Mouse (Mus musculus): ENCODE data around the gene Caln1. TPM values are rescaled to one million over a fixed set of nuclear protein-coding genes. Genes with fewer than 3 reads are reported as not detected.

Caln1 gene
- polyA plus RNA-seq, 1 experiment from 2014 or later: 30.3 TPM

GRCm38 (mm10) chr5:130811266-130811665, 442.0 kb downstream of the Caln1 start:
- Histone ChIP-seq H3K27ac (ENCODE audit: low read depth, low read length) (no peak overlapping the region), H3K27me3 (ENCODE audit: control insufficient read depth, insufficient read depth, low read length) (no peaks in the 10 kb centered on the region), H3K9ac (replicated peaks; ENCODE audit: low read depth, low read length) (no peak overlapping the region), H3K4me3 (ENCODE audit: low read depth, low read length) (no peak overlapping the region), H3K36me3 (ENCODE audit: control insufficient read depth, insufficient read depth, low read length) (no peaks in the 10 kb centered on the region), H3K4me2 (ENCODE audit: low read depth, low read length) (no peak overlapping the region), H3K4me1 (ENCODE audit: control insufficient read depth, insufficient read depth, low read length) (no peaks in the 10 kb centered on the region), H3K9me3 (ENCODE audit: control insufficient read depth, low read length) (no peaks in the 10 kb centered on the region)
- 44% methylated on average over 3 of the region's 3 CpGs for WGBS
- no peak for ATAC-seq (ENCODE audit: low read depth)

- Histone ChIP-seq H3K4me1 (ENCODE audit: control insufficient read depth, insufficient read depth, low read length) (no peaks in the 10 kb centered on the region), H3K9me3 (ENCODE audit: control insufficient read depth, low read length) (no peaks in the 10 kb centered on the region), H3K9ac (replicated peaks; ENCODE audit: low read depth, low read length) (no peak overlapping the region), H3K36me3 (ENCODE audit: control insufficient read depth, insufficient read depth, low read length) (no peaks in the 10 kb centered on the region), H3K4me2 (ENCODE audit: low read depth, low read length) (no peak overlapping the region), H3K27me3 (ENCODE audit: control insufficient read depth, insufficient read depth, low read length) (no peaks in the 10 kb centered on the region), H3K4me3 (ENCODE audit: low read depth, low read length) (no peak overlapping the region), H3K27ac (ENCODE audit: low read depth, low read length) (no peak overlapping the region)
- ATAC-seq (ENCODE audit: low read depth): no peak
- WGBS: 93% methylated on average over 3 of the region's 3 CpGs
These were observed 442.7 kb downstream of the Caln1 start for GRCm38 (mm10) chr5:130811966-130812365.

- no peak overlapping the region for H3K27ac ChIP-seq (ENCODE audit: low read depth, low read length)
- H3K4me2 ChIP-seq (ENCODE audit: low read depth, low read length): no peak overlapping the region
- WGBS: 96% methylated on average over 8 of the region's 8 CpGs
- no peak for ATAC-seq (ENCODE audit: low read depth)
- H3K27me3 ChIP-seq (ENCODE audit: control insufficient read depth, insufficient read depth, low read length): no peaks in the 10 kb centered on the region
- no peak overlapping the region for H3K9ac ChIP-seq (replicated peaks; ENCODE audit: low read depth, low read length)
- H3K4me1 ChIP-seq (ENCODE audit: control insufficient read depth, insufficient read depth, low read length): no peaks in the 10 kb centered on the region
- no peak overlapping the region for H3K4me3 ChIP-seq (ENCODE audit: low read depth, low read length)
- H3K36me3 ChIP-seq (ENCODE audit: control insufficient read depth, insufficient read depth, low read length): no peaks in the 10 kb centered on the region
- H3K9me3 ChIP-seq (ENCODE audit: control insufficient read depth, low read length): no peaks in the 10 kb centered on the region
These were observed 443.3 kb downstream of the Caln1 start for GRCm38 (mm10) chr5:130812556-130812955.

- H3K4me2 ChIP-seq (ENCODE audit: low read depth, low read length): no peak overlapping the region
- no peaks in the 10 kb centered on the region for H3K36me3 ChIP-seq (ENCODE audit: control insufficient read depth, insufficient read depth, low read length)
- ATAC-seq (ENCODE audit: low read depth): no peak
These were observed 443.8 kb downstream of the Caln1 start for GRCm38 (mm10) chr5:130813089-130813488.

GRCm38 (mm10) chr5:130815352-130815751, 446.1 kb downstream of the Caln1 start:
- no peaks in the 10 kb centered on the region for H3K4me1 ChIP-seq (ENCODE audit: control insufficient read depth, insufficient read depth, low read length)
- no peaks in the 10 kb centered on the region for H3K27me3 ChIP-seq (ENCODE audit: control insufficient read depth, insufficient read depth, low read length)
- H3K4me3 ChIP-seq (ENCODE audit: low read depth, low read length): no peak overlapping the region
- no peaks in the 10 kb centered on the region for H3K36me3 ChIP-seq (ENCODE audit: control insufficient read depth, insufficient read depth, low read length)
- H3K27ac ChIP-seq (ENCODE audit: low read depth, low read length): no peak overlapping the region
- WGBS: 83% methylated on average over 5 of the region's 5 CpGs
- no peak overlapping the region for H3K9ac ChIP-seq (replicated peaks; ENCODE audit: low read depth, low read length)
- no peak overlapping the region for H3K4me2 ChIP-seq (ENCODE audit: low read depth, low read length)
- H3K9me3 ChIP-seq (ENCODE audit: control insufficient read depth, low read length): no peaks in the 10 kb centered on the region
- ATAC-seq (ENCODE audit: low read depth): no peak

More at GRCm38 (mm10) chr5:130813089-130813488, 443.8 kb downstream of the Caln1 start:
- Histone ChIP-seq H3K4me1 (ENCODE audit: control insufficient read depth, insufficient read depth, low read length) (no peaks in the 10 kb centered on the region), H3K27ac (ENCODE audit: low read depth, low read length) (no peak overlapping the region), H3K9me3 (ENCODE audit: control insufficient read depth, low read length) (no peaks in the 10 kb centered on the region), H3K4me3 (ENCODE audit: low read depth, low read length) (no peak overlapping the region), H3K27me3 (ENCODE audit: control insufficient read depth, insufficient read depth, low read length) (no peaks in the 10 kb centered on the region), H3K9ac (replicated peaks; ENCODE audit: low read depth, low read length) (no peak overlapping the region)
- WGBS: 90% methylated on average over 9 of the region's 9 CpGs

GRCm38 (mm10) chr5:130820021-130820648, 450.9 kb downstream of the Caln1 start:
- no peaks in the 10 kb centered on the region for H3K9me3 ChIP-seq (ENCODE audit: control insufficient read depth, low read length)
- H3K9ac ChIP-seq (replicated peaks; ENCODE audit: low read depth, low read length): no peak overlapping the region
- WGBS: 85% methylated on average over 4 of the region's 4 CpGs
- H3K27ac ChIP-seq (ENCODE audit: low read depth, low read length): no peak overlapping the region
- no peaks in the 10 kb centered on the region for H3K36me3 ChIP-seq (ENCODE audit: control insufficient read depth, insufficient read depth, low read length)
- ATAC-seq (ENCODE audit: low read depth): no peak
- H3K4me3 ChIP-seq (ENCODE audit: low read depth, low read length): no peak overlapping the region
- no peaks in the 10 kb centered on the region for H3K27me3 ChIP-seq (ENCODE audit: control insufficient read depth, insufficient read depth, low read length)
- no peaks in the 10 kb centered on the region for H3K4me1 ChIP-seq (ENCODE audit: control insufficient read depth, insufficient read depth, low read length)
- H3K4me2 ChIP-seq (ENCODE audit: low read depth, low read length): no peak overlapping the region

- no peak for ATAC-seq (ENCODE audit: low read depth)
- H3K27ac ChIP-seq (ENCODE audit: low read depth, low read length): no peak overlapping the region
- WGBS: 94% methylated on average over 5 of the region's 5 CpGs
- no peaks in the 10 kb centered on the region for H3K4me1 ChIP-seq (ENCODE audit: control insufficient read depth, insufficient read depth, low read length)
- no peaks in the 10 kb centered on the region for H3K9me3 ChIP-seq (ENCODE audit: control insufficient read depth, low read length)
- H3K4me3 ChIP-seq (ENCODE audit: low read depth, low read length): no peak overlapping the region
- no peak overlapping the region for H3K4me2 ChIP-seq (ENCODE audit: low read depth, low read length)
- H3K9ac ChIP-seq (replicated peaks; ENCODE audit: low read depth, low read length): no peak overlapping the region
- H3K27me3 ChIP-seq (ENCODE audit: control insufficient read depth, insufficient read depth, low read length): no peaks in the 10 kb centered on the region
- no peaks in the 10 kb centered on the region for H3K36me3 ChIP-seq (ENCODE audit: control insufficient read depth, insufficient read depth, low read length)
These were observed 451.4 kb downstream of the Caln1 start for GRCm38 (mm10) chr5:130820661-130821060.

- Histone ChIP-seq H3K4me2 (ENCODE audit: low read depth, low read length) (no peak overlapping the region), H3K9me3 (ENCODE audit: control insufficient read depth, low read length) (no peaks in the 10 kb centered on the region), H3K27ac (ENCODE audit: low read depth, low read length) (no peak overlapping the region), H3K36me3 (ENCODE audit: control insufficient read depth, insufficient read depth, low read length) (no peaks in the 10 kb centered on the region), H3K9ac (replicated peaks; ENCODE audit: low read depth, low read length) (no peak overlapping the region), H3K4me3 (ENCODE audit: low read depth, low read length) (no peak overlapping the region), H3K27me3 (ENCODE audit: control insufficient read depth, insufficient read depth, low read length) (no peaks in the 10 kb centered on the region), H3K4me1 (ENCODE audit: control insufficient read depth, insufficient read depth, low read length) (no peaks in the 10 kb centered on the region)
- ATAC-seq (ENCODE audit: low read depth): no peak
- WGBS: 91% methylated on average over 2 of the region's 2 CpGs
These were observed 456.5 kb downstream of the Caln1 start for GRCm38 (mm10) chr5:130825797-130826196.

- Histone ChIP-seq H3K27ac (ENCODE audit: low read depth, low read length) (no peak overlapping the region), H3K4me2 (ENCODE audit: low read depth, low read length) (no peak overlapping the region), H3K4me3 (ENCODE audit: low read depth, low read length) (no peak overlapping the region), H3K36me3 (ENCODE audit: control insufficient read depth, insufficient read depth, low read length) (no peaks in the 10 kb centered on the region), H3K9me3 (ENCODE audit: control insufficient read depth, low read length) (no peaks in the 10 kb centered on the region), H3K9ac (replicated peaks; ENCODE audit: low read depth, low read length) (no peak overlapping the region), H3K27me3 (ENCODE audit: control insufficient read depth, insufficient read depth, low read length) (no peaks in the 10 kb centered on the region), H3K4me1 (ENCODE audit: control insufficient read depth, insufficient read depth, low read length) (peaks cover 3% of the 10 kb centered on the region; the same call in 1 of the 2 replicates)
- WGBS: 90% methylated on average over 6 of the region's 6 CpGs
- ATAC-seq (ENCODE audit: low read depth): no peak
These were observed 479.3 kb downstream of the Caln1 start for GRCm38 (mm10) chr5:130848562-130848961.
